Mouse (Mus musculus) liver, adult 2 months (tissue): Measurements from ENCODE around the gene Zfp654. TPM values are rescaled to one million over a fixed set of nuclear protein-coding genes. Genes with fewer than 3 reads are reported as not detected.

Source experiments
- DNase-seq: peaks from one replicate; pipeline ENCODE4 v3.0.0-alpha.2; 2011; ENCODE audit warnings: low read depth, low spot score; ENCODE audit errors: extremely low read depth
- H3K27ac ChIP-seq: fragments of 200-500 bp; replicated peaks from 2 replicates; pipeline ENCODE4 v1.5.1; 2012; ENCODE audit warnings: low read depth, mild to moderate bottlenecking, control low read depth, inconsistent platforms, low read length; ENCODE audit not compliant: insufficient read depth
- H3K27me3 ChIP-seq: fragments of 200-500 bp; 2 replicates; pipeline ENCODE4 v1.6.1; 2012; ENCODE audit warnings: mild to moderate bottlenecking, moderate library complexity, low read length, inconsistent platforms; ENCODE audit not compliant: control insufficient read depth, insufficient read depth
- H3K36me3 ChIP-seq: fragments of 200-500 bp; 2 replicates; pipeline ENCODE4 v1.6.1; 2012; ENCODE audit warnings: low read length, inconsistent platforms; ENCODE audit not compliant: control insufficient read depth, insufficient read depth
- H3K4me1 ChIP-seq: fragments of 200-500 bp; 2 replicates; pipeline ENCODE4 v1.6.1; 2011; ENCODE audit warnings: low read length; ENCODE audit not compliant: control insufficient read depth, insufficient read depth
- H3K4me3 ChIP-seq: fragments of 200-500 bp; 2 replicates; pipeline ENCODE4 v1.5.1; 2011; ENCODE audit warnings: low read depth, mild to moderate bottlenecking, control low read depth, low read length, moderate library complexity; ENCODE audit not compliant: insufficient read depth
- H3K79me2 ChIP-seq: fragments of 200-500 bp; 2 replicates; pipeline ENCODE4 v1.6.1; 2012; ENCODE audit warnings: inconsistent platforms, mild to moderate bottlenecking, low read length, moderate library complexity; ENCODE audit not compliant: control insufficient read depth, insufficient read depth
- H3K9ac ChIP-seq: fragments of 200-500 bp; 2 replicates; pipeline ENCODE4 v1.6.1; 2012; ENCODE audit warnings: low read depth, mild to moderate bottlenecking, control low read depth, inconsistent platforms, low read length
- CTCF ChIP-seq: fragments of 200-500 bp; IDR thresholded peaks from 2 replicates; pipeline ENCODE4 v1.5.1; 2011; ENCODE audit warnings: low read depth, low read length, control low read depth
- POLR2A ChIP-seq: fragments of 200-500 bp; IDR thresholded peaks from 2 replicates; pipeline ENCODE4 v1.6.1; 2011; ENCODE audit warnings: low read length, control low read depth; ENCODE audit not compliant: insufficient read depth; ENCODE audit errors: extremely low read depth
- WGBS: fragments of 180-500 bp; shearing (Covaris S2); methylation state at CpG from one replicate; pipeline ENCODE4 v1.1.7; 2018; 5-methylcytosine and 5-hydroxymethylcytosine counted together
- polyA plus RNA-seq: library from polyadenylated mRNA; depleted of rRNA; stranded (reverse); fragments of >200 nt; gene quantifications from 2 replicates; pipeline ENCODE4 v1.2.3, GENCODE M21; 2012; rRNA removed
- total RNA-seq: library from RNA; depleted of rRNA; stranded (reverse); fragments of >200 nt; gene quantifications from 2 replicates; pipeline ENCODE4 v1.2.3, GENCODE M21; 2014; rRNA removed

The Zfp654 gene
- 9.0 and 9.7 TPM in 2 replicates for total RNA-seq
- 0.65 TPM in 2 replicates for polyA plus RNA-seq

GRCm38 (mm10) chr16:64851563-64852362, at the start of gene Zfp654, which contains the start of gene Cggbp1:
TSS of gene Zfp654 (minus strand) at chr16:64851652.
TSS of gene Cggbp1 (plus strand) at chr16:64851996.
- WGBS = under 1% methylated on average over 82 of the region's 85 CpGs
- TF ChIP-seq POLR2A = peak; percentile 79
- TF ChIP-seq CTCF = no peak
- peak within 1 kb of the TSS; percentile 88 for H3K27ac ChIP-seq

GRCm38 (mm10) chr16:64899084-64899483, 47.6 kb upstream of the Zfp654 start:
- Histone ChIP-seq H3K36me3 (no peaks in the 10 kb centered on the region), H3K27me3 (no peaks in the 10 kb centered on the region), H3K4me1 (no peaks in the 10 kb centered on the region), H3K4me3 (no peak overlapping the region), H3K9ac (no peak overlapping the region), H3K27ac (no peak overlapping the region), H3K79me2 (no peaks in the 10 kb centered on the region)
- DNase-seq = no peak
- TF ChIP-seq CTCF = peak; percentile 33; the same call in 1 of the 2 replicates
- TF ChIP-seq POLR2A = no peak
- WGBS = 59% methylated on average over 2 of the region's 2 CpGs

More at GRCm38 (mm10) chr16:64851563-64852362, at the start of gene Zfp654, which contains the start of gene Cggbp1:
- no peaks in the 10 kb centered on the region for H3K27me3 ChIP-seq
- peaks cover 11% of the 10 kb centered on the region for H3K4me1 ChIP-seq
- peak within 1 kb of the TSS; percentile 95 for H3K4me3 ChIP-seq
- H3K36me3 ChIP-seq = peaks cover 19% of the 10 kb centered on the region
- H3K9ac ChIP-seq = peak within 1 kb of the TSS; percentile 93
- DNase-seq = peak; percentile 96
- H3K79me2 ChIP-seq = peaks cover 12% of the 10 kb centered on the region; the same call in 1 of the 2 replicates

GRCm38 (mm10) chr16:64889496-64889895, 38.0 kb upstream of the Zfp654 start:
- Histone ChIP-seq H3K27me3 (no peaks in the 10 kb centered on the region), H3K4me3 (no peak overlapping the region), H3K27ac (no peak overlapping the region), H3K9ac (no peak overlapping the region), H3K4me1 (no peaks in the 10 kb centered on the region), H3K36me3 (no peaks in the 10 kb centered on the region), H3K79me2 (no peaks in the 10 kb centered on the region)
- DNase-seq = no peak
- 95% methylated on average over 3 of the region's 3 CpGs for WGBS
- TF ChIP-seq POLR2A = no peak
- TF ChIP-seq CTCF = no peak

- Histone ChIP-seq H3K9ac (no peak overlapping the region), H3K36me3 (no peaks in the 10 kb centered on the region), H3K27me3 (no peaks in the 10 kb centered on the region), H3K4me3 (no peak overlapping the region), H3K27ac (no peak overlapping the region), H3K79me2 (no peaks in the 10 kb centered on the region), H3K4me1 (no peaks in the 10 kb centered on the region)
- WGBS = 53% methylated on average over 4 of the region's 4 CpGs
- DNase-seq = no peak
- no peak for TF ChIP-seq CTCF
- no peak for TF ChIP-seq POLR2A
These were observed 34.1 kb upstream of the Zfp654 start for GRCm38 (mm10) chr16:64885547-64885946.

GRCm38 (mm10) chr16:64885142-64885541, 33.7 kb upstream of the Zfp654 start:
- Histone ChIP-seq H3K27me3 (no peaks in the 10 kb centered on the region), H3K4me1 (no peaks in the 10 kb centered on the region), H3K79me2 (no peaks in the 10 kb centered on the region), H3K9ac (no peak overlapping the region), H3K27ac (no peak overlapping the region), H3K36me3 (no peaks in the 10 kb centered on the region), H3K4me3 (no peak overlapping the region)
- TF ChIP-seq CTCF (no peak), POLR2A (no peak)
- WGBS = 61% methylated on average over 3 of the region's 3 CpGs
- DNase-seq = no peak

- 4% methylated on average over 3 of the region's 3 CpGs for WGBS
These were observed 33.0 kb upstream of the Zfp654 start for GRCm38 (mm10) chr16:64884420-64884838.

More at GRCm38 (mm10) chr16:64884420-64884838, 33.0 kb upstream of the Zfp654 start:
- H3K4me3 ChIP-seq = no peak overlapping the region
- no peaks in the 10 kb centered on the region for H3K36me3 ChIP-seq
- H3K79me2 ChIP-seq = no peaks in the 10 kb centered on the region
- no peak overlapping the region for H3K9ac ChIP-seq
- H3K27ac ChIP-seq = no peak overlapping the region
- no peaks in the 10 kb centered on the region for H3K4me1 ChIP-seq
- TF ChIP-seq CTCF = no peak
- no peak for TF ChIP-seq POLR2A
- no peaks in the 10 kb centered on the region for H3K27me3 ChIP-seq
- DNase-seq = peak; percentile 20
